Mouse (Mus musculus): ENCODE measurements around the gene Gm2897. TPM values are rescaled to one million over a fixed set of nuclear protein-coding genes. Genes with fewer than 3 reads are reported as not detected.
A peak's percentile ranks its signal among the peaks of the same experiment; 100 is the strongest.
"Not testable (repeated sequence)": the region's sequence is repeated elsewhere in the genome, so short reads cannot be mapped to it uniquely, and the experiment has no call there.

The Gm2897 gene
- polyA plus RNA-seq (2014; fragmentation: Nextera tagmentation; extraction: Ambion mirVana) = 2.7 and 3.9 TPM in 2 replicates

- peak; percentile 59 for DNase-seq (ENCODE audit: low spot score)
- H3K27ac ChIP-seq (ENCODE audit: low read depth); ATAC-seq (replicated peaks; ENCODE audit: low FRiP score, low TSS enrichment, low read depth); H3K27me3 ChIP-seq (replicated peaks; ENCODE audit: control insufficient read depth, insufficient read depth, low read length); H3K36me3 ChIP-seq (ENCODE audit: control insufficient read depth, insufficient read depth, low read length); H3K4me1 ChIP-seq (replicated peaks; ENCODE audit: control insufficient read depth, insufficient read depth, low read length); H3K9me3 ChIP-seq (ENCODE audit: control insufficient read depth, low read length): not testable (repeated sequence)
- Histone ChIP-seq H3K4me2 (ENCODE audit: low read length) (peak within 1 kb of the TSS; percentile 57), H3K4me3 (ENCODE audit: low read depth, low read length) (peak within 1 kb of the TSS; percentile 39), H3K9ac (ENCODE audit: low read length) (0 out of 2 replicates have a peak within 1 kb of the TSS, but pooled peaks have one; percentile 30)
- WGBS = 3% methylated on average over 14 of the region's 40 CpGs
Measured at GRCm38 (mm10) chr14:3048727-3049512, at the start of gene Gm2897. TSS of gene Gm2897 (plus strand) at chr14:3049285.

GRCm38 (mm10) chr14:3029702-3030101, 19.4 kb upstream of the Gm2897 start, which contains the start of gene Gm2888:
TSS of gene Gm2888 (plus strand) at chr14:3030002.
- H3K4me1 ChIP-seq (replicated peaks; ENCODE audit: control insufficient read depth, insufficient read depth, low read length); H3K27me3 ChIP-seq (replicated peaks; ENCODE audit: control insufficient read depth, insufficient read depth, low read length); H3K9ac ChIP-seq (ENCODE audit: low read length); DNase-seq (ENCODE audit: low spot score); H3K27ac ChIP-seq (ENCODE audit: low read depth); H3K4me2 ChIP-seq (ENCODE audit: low read length); H3K36me3 ChIP-seq (ENCODE audit: control insufficient read depth, insufficient read depth, low read length); ATAC-seq (replicated peaks; ENCODE audit: low FRiP score, low TSS enrichment, low read depth); H3K4me3 ChIP-seq (ENCODE audit: low read depth, low read length); H3K9me3 ChIP-seq (ENCODE audit: control insufficient read depth, low read length): not testable (repeated sequence)
- 44% methylated on average over 2 of the region's 3 CpGs for WGBS

GRCm38 (mm10) chr14:3049513-3049800, 372 bp downstream of the Gm2897 start:
- Histone ChIP-seq H3K4me2 (ENCODE audit: low read length) (peak overlapping the region; percentile 57), H3K9ac (ENCODE audit: low read length) (0 out of 2 replicates have a peak overlapping the region, but pooled peaks have one; percentile 30), H3K4me3 (ENCODE audit: low read depth, low read length) (peak overlapping the region; percentile 39)
- H3K27me3 ChIP-seq (replicated peaks; ENCODE audit: control insufficient read depth, insufficient read depth, low read length); ATAC-seq (replicated peaks; ENCODE audit: low FRiP score, low TSS enrichment, low read depth); H3K9me3 ChIP-seq (ENCODE audit: control insufficient read depth, low read length); H3K27ac ChIP-seq (ENCODE audit: low read depth); H3K4me1 ChIP-seq (replicated peaks; ENCODE audit: control insufficient read depth, insufficient read depth, low read length); H3K36me3 ChIP-seq (ENCODE audit: control insufficient read depth, insufficient read depth, low read length): not testable (repeated sequence)
- peak; percentile 55 for DNase-seq (ENCODE audit: low spot score)
- under 1% methylated on average over 11 of the region's 20 CpGs for WGBS

- DNase-seq (ENCODE audit: low spot score); H3K9ac ChIP-seq (ENCODE audit: low read length); ATAC-seq (replicated peaks; ENCODE audit: low FRiP score, low TSS enrichment, low read depth); H3K4me3 ChIP-seq (ENCODE audit: low read depth, low read length); H3K36me3 ChIP-seq (ENCODE audit: control insufficient read depth, insufficient read depth, low read length); H3K27me3 ChIP-seq (replicated peaks; ENCODE audit: control insufficient read depth, insufficient read depth, low read length); H3K9me3 ChIP-seq (ENCODE audit: control insufficient read depth, low read length); H3K4me2 ChIP-seq (ENCODE audit: low read length); H3K27ac ChIP-seq (ENCODE audit: low read depth); H3K4me1 ChIP-seq (replicated peaks; ENCODE audit: control insufficient read depth, insufficient read depth, low read length): not testable (repeated sequence)
- WGBS = 2% methylated on average over 5 of the region's 8 CpGs
Measured at GRCm38 (mm10) chr14:3050087-3050486, 1.0 kb downstream of the Gm2897 start.

GRCm38 (mm10) chr14:3116051-3116450, 67.0 kb downstream of the Gm2897 start:
- not testable (repeated sequence) for H3K36me3 ChIP-seq (ENCODE audit: control insufficient read depth, insufficient read depth, low read length); H3K27ac ChIP-seq (ENCODE audit: low read depth); DNase-seq (ENCODE audit: low spot score); ATAC-seq (replicated peaks; ENCODE audit: low FRiP score, low TSS enrichment, low read depth); H3K4me2 ChIP-seq (ENCODE audit: low read length); H3K9me3 ChIP-seq (ENCODE audit: control insufficient read depth, low read length); H3K4me1 ChIP-seq (replicated peaks; ENCODE audit: control insufficient read depth, insufficient read depth, low read length); H3K9ac ChIP-seq (ENCODE audit: low read length); H3K4me3 ChIP-seq (ENCODE audit: low read depth, low read length); H3K27me3 ChIP-seq (replicated peaks; ENCODE audit: control insufficient read depth, insufficient read depth, low read length)
- 92% methylated on average over 15 of the region's 25 CpGs for WGBS

Other genes with a start within 250 kb of the Gm2897 start
- not detected in 2 replicates for gene Gm2888, start 19.3 kb upstream of the Gm2897 start, polyA plus RNA-seq (2014; fragmentation: Nextera tagmentation; extraction: Ambion mirVana)
- not detected in 2 replicates for gene Gm10340, start 84.7 kb downstream of the Gm2897 start, polyA plus RNA-seq (2014; fragmentation: Nextera tagmentation; extraction: Ambion mirVana)
- gene Gm5795, start 139.0 kb downstream of the Gm2897 start, polyA plus RNA-seq (2014; fragmentation: Nextera tagmentation; extraction: Ambion mirVana) = not detected in 2 replicates
- gene D830030K20Rik, start 159.2 kb downstream of the Gm2897 start, polyA plus RNA-seq (2014; fragmentation: Nextera tagmentation; extraction: Ambion mirVana) = 3.9 and 5.8 TPM in 2 replicates

All from intestine, embryonic 14.5 days (tissue).